Mouse (Mus musculus) midbrain, embryonic 13.5 days (tissue): ENCODE data around the gene Mecom. TPM values are rescaled to one million over a fixed set of nuclear protein-coding genes. Genes with fewer than 3 reads are reported as not detected.

Source experiments
- ATAC-seq: fragments of 200-750 bp; cut with Nextera tagmentation; 2 replicates; pipeline ENCODE4 v1.8.0; 2017; ENCODE audit warnings: mild to moderate bottlenecking, moderate TSS enrichment, moderate library complexity
- H3K27ac ChIP-seq: fragments of 300-500 bp; sonication (generic); 2 replicates; pipeline ENCODE4 v1.5.1; 2015; ENCODE audit warnings: inconsistent platforms, mild to moderate bottlenecking, moderate library complexity
- H3K27me3 ChIP-seq: fragments of 300-500 bp; sonication (generic); 2 replicates; pipeline ENCODE4 v1.6.1; 2015; ENCODE audit warnings: mild to moderate bottlenecking, inconsistent platforms
- H3K36me3 ChIP-seq: fragments of 300-500 bp; sonication (generic); 2 replicates; pipeline ENCODE4 v1.6.1; 2015; ENCODE audit warnings: mild to moderate bottlenecking, inconsistent platforms
- H3K4me1 ChIP-seq: fragments of 300-500 bp; sonication (generic); replicated peaks from 2 replicates; pipeline ENCODE4 v1.6.1; 2015; ENCODE audit warnings: inconsistent platforms
- H3K4me2 ChIP-seq: fragments of 300-500 bp; sonication (generic); replicated peaks from 2 replicates; pipeline ENCODE4 v1.6.1; 2015; ENCODE audit warnings: moderate library complexity, mild to moderate bottlenecking, inconsistent platforms
- H3K4me3 ChIP-seq: fragments of 300-500 bp; sonication (generic); replicated peaks from 2 replicates; pipeline ENCODE4 v1.5.1; 2015; ENCODE audit warnings: mild to moderate bottlenecking, inconsistent platforms
- H3K9ac ChIP-seq: fragments of 300-500 bp; sonication (generic); replicated peaks from 2 replicates; pipeline ENCODE4 v1.6.1; 2015; ENCODE audit warnings: mild to moderate bottlenecking, inconsistent platforms
- H3K9me3 ChIP-seq: fragments of 300-500 bp; sonication (generic); 2 replicates; pipeline ENCODE4 v1.6.1; 2016; ENCODE audit warnings: mild to moderate bottlenecking, inconsistent platforms
- WGBS: fragments of 180-500 bp; shearing (Covaris S2); methylation state at CpG from one replicate; pipeline ENCODE4 v1.1.7; 2015; 5-methylcytosine and 5-hydroxymethylcytosine counted together
- polyA plus RNA-seq: library from polyadenylated mRNA; unstranded; fragments of >200 nt; fragmentation: Nextera tagmentation; extraction: Ambion mirVana; gene quantifications from 2 replicates; pipeline ENCODE4 v1.2.1, GENCODE M21; 2015

Mecom gene
- polyA plus RNA-seq, 1 experiment from 2014 or later: 11.1 TPM

DNA sequence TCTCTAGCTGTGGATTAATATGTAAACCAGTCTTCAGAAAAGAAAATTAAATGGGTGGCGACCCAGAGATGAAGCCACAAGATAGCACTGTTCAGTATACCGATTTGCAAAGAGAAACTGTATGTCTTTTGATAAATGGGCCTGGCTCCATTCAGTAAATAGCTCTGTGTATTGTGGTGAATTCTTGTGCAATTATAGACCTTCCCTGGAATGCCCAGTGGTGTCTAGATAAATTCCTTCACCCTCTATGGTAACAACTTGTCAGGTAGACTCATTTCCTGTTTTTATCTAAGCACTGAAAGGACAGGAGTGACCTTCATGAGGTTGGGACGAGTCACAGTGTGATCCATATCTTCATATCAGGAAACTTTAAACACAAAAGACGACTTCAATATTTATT lies 571.2 kb downstream of the Mecom start:
- 86% methylated on average over 4 of the region's 4 CpGs for WGBS
- ATAC-seq: no peak
- Histone ChIP-seq H3K4me2 (no peak overlapping the region), H3K36me3 (no peaks in the 10 kb centered on the region), H3K27ac (no peak overlapping the region), H3K4me3 (no peak overlapping the region), H3K27me3 (no peaks in the 10 kb centered on the region), H3K9me3 (no peaks in the 10 kb centered on the region), H3K4me1 (no peaks in the 10 kb centered on the region), H3K9ac (no peak overlapping the region)

- no peak overlapping the region for H3K27ac ChIP-seq
Measured at GRCm38 (mm10) chr3:29968433-29968949, 579.3 kb downstream of the Mecom start.

GRCm38 (mm10) chr3:29963953-29964352 lies 583.9 kb downstream of the Mecom start:
- no peak overlapping the region for H3K4me2 ChIP-seq
- no peak overlapping the region for H3K9ac ChIP-seq
- H3K36me3 ChIP-seq: no peaks in the 10 kb centered on the region
- no peaks in the 10 kb centered on the region for H3K9me3 ChIP-seq
- no peaks in the 10 kb centered on the region for H3K4me1 ChIP-seq
- WGBS: 85% methylated on average over 7 of the region's 7 CpGs
- no peak overlapping the region for H3K4me3 ChIP-seq
- no peaks in the 10 kb centered on the region for H3K27me3 ChIP-seq
- no peak for ATAC-seq
- H3K27ac ChIP-seq: no peak overlapping the region

More at GRCm38 (mm10) chr3:29968433-29968949, 579.3 kb downstream of the Mecom start:
- 86% methylated on average over 11 of the region's 11 CpGs for WGBS
- Histone ChIP-seq H3K9me3 (no peaks in the 10 kb centered on the region), H3K36me3 (no peaks in the 10 kb centered on the region), H3K4me1 (no peaks in the 10 kb centered on the region), H3K27me3 (no peaks in the 10 kb centered on the region), H3K4me2 (no peak overlapping the region), H3K9ac (no peak overlapping the region), H3K4me3 (no peak overlapping the region)
- no peak for ATAC-seq

GRCm38 (mm10) chr3:29963447-29963846 lies 584.4 kb downstream of the Mecom start:
- Histone ChIP-seq H3K9ac (no peak overlapping the region), H3K27ac (no peak overlapping the region), H3K9me3 (no peaks in the 10 kb centered on the region), H3K4me1 (no peaks in the 10 kb centered on the region), H3K27me3 (no peaks in the 10 kb centered on the region), H3K4me3 (no peak overlapping the region), H3K36me3 (no peaks in the 10 kb centered on the region), H3K4me2 (no peak overlapping the region)
- no peak for ATAC-seq
- WGBS: 84% methylated on average over 3 of the region's 3 CpGs

DNA sequence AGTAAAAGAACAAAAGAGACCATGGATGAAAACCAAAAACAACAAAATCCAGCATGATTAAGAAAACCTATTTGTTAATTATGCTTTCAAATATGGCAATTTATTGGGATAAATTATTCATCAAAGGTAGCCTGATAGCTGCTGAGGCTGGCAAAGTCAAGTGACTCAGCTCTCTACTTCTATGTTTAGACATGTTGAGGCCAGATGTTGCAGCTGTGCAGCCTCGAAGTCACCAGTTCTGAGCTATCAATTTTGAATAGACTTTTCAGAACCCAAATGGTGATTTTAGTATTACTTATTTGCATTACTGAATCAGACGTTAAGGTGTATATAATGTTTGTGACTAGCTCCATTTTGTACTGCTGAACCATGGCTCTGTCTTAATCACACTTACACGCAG lies 588.8 kb downstream of the Mecom start:
- H3K9ac ChIP-seq: no peak overlapping the region
- WGBS: 93% methylated on average over 3 of the region's 3 CpGs
- H3K9me3 ChIP-seq: no peaks in the 10 kb centered on the region
- no peak overlapping the region for H3K4me2 ChIP-seq
- no peaks in the 10 kb centered on the region for H3K27me3 ChIP-seq
- 0 out of 2 replicates have a peak, but pooled peaks cover 6% of the 10 kb centered on the region for H3K4me1 ChIP-seq
- H3K27ac ChIP-seq: no peak overlapping the region
- H3K36me3 ChIP-seq: no peaks in the 10 kb centered on the region
- no peak overlapping the region for H3K4me3 ChIP-seq
- no peak for ATAC-seq

DNA sequence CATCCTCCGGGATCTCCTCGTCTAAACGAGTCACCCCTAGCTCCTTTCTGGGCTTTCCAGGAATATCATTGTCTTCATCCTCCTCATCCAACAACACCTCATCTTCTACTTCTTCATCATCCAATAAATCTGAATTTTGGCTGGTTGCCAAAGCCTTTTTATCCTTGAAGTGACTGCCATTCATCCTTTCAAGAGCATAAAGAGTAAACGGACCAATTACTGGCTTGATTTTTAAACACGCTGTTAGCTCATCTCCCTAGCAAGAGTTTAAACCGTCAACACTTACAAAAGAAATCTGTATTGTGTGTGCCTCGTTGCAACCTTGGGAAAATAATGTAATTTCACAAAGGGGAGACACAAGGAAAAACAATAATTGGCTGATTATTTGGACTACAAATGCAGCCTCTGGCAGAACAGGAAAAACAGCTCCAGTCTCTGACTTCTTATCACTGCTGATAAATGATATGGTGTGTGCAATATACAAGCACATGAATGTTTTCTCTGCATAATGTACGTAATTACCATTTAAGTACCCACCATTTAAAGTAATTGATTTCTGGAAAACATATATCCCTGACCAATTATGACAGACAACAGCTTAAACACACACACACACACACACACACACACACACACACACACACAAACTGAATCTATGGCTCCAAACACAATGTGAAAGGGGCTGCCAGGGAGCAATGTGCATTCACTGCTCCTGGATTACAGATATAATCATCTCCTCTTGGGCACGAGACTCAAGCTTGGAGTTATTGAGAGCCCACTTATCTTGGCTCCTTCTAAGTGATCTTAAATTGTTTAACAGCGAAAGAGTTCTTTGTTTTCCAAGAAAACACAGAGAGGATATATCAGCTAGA lies 590.2 kb downstream of the Mecom start:
- 63% methylated on average over 10 of the region's 10 CpGs for WGBS
- Histone ChIP-seq H3K27ac (no peak overlapping the region), H3K4me3 (no peak overlapping the region), H3K4me1 (0 out of 2 replicates have a peak, but pooled peaks cover 6% of the 10 kb centered on the region), H3K4me2 (no peak overlapping the region), H3K9ac (no peak overlapping the region), H3K36me3 (no peaks in the 10 kb centered on the region), H3K27me3 (no peaks in the 10 kb centered on the region), H3K9me3 (no peaks in the 10 kb centered on the region)
- ATAC-seq: no peak

DNA sequence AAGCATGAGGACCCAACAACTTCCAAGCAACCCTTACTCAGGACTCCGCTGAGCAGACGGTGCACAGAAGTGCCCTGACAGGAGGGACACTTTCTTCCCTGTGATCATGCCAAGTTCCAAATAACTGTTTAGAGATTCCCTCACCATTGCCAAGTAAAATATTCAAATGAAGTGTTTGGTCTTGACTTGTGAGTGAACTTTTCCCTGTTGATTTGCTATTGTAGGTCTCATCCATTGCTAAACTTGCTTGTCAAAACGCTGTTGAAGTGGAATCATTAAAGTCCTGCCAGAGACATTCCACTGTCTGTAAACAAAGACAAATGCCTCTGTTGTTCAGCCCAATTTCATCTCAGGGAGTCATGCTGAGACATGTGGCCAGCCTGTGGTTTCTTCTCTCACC lies 594.5 kb downstream of the Mecom start:
- ATAC-seq: no peak
- Histone ChIP-seq H3K4me2 (no peak overlapping the region), H3K27me3 (no peaks in the 10 kb centered on the region), H3K27ac (no peak overlapping the region), H3K36me3 (no peaks in the 10 kb centered on the region), H3K9me3 (no peaks in the 10 kb centered on the region), H3K4me1 (0 out of 2 replicates have a peak, but pooled peaks cover 6% of the 10 kb centered on the region), H3K4me3 (no peak overlapping the region), H3K9ac (no peak overlapping the region)
- 73% methylated on average over 3 of the region's 3 CpGs for WGBS

DNA sequence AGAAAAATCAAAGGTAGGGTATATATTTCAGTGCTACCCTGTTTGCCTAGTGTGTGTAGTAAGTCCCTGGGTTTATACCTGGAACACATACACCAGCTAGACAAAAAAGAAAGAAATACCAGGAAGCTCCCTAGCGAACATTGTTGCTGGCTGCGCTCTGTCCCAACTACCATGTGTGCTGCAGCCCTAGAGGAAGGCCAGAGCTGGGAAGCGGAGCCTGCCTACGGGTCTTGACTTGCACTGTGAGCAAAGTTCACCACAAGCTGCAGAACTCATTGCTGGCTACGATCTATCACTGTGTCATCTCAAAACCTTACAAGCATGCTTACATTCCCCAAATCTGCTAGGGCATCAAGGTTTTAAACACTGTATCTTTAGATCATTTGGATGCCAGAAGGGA lies 597.0 kb downstream of the Mecom start:
- H3K36me3 ChIP-seq: no peaks in the 10 kb centered on the region
- no peak overlapping the region for H3K4me2 ChIP-seq
- no peaks in the 10 kb centered on the region for H3K9me3 ChIP-seq
- 87% methylated on average over 5 of the region's 5 CpGs for WGBS
- H3K27me3 ChIP-seq: no peaks in the 10 kb centered on the region
- no peak overlapping the region for H3K9ac ChIP-seq
- no peaks in the 10 kb centered on the region for H3K4me1 ChIP-seq
- H3K27ac ChIP-seq: no peak overlapping the region
- ATAC-seq: no peak
- no peak overlapping the region for H3K4me3 ChIP-seq

DNA sequence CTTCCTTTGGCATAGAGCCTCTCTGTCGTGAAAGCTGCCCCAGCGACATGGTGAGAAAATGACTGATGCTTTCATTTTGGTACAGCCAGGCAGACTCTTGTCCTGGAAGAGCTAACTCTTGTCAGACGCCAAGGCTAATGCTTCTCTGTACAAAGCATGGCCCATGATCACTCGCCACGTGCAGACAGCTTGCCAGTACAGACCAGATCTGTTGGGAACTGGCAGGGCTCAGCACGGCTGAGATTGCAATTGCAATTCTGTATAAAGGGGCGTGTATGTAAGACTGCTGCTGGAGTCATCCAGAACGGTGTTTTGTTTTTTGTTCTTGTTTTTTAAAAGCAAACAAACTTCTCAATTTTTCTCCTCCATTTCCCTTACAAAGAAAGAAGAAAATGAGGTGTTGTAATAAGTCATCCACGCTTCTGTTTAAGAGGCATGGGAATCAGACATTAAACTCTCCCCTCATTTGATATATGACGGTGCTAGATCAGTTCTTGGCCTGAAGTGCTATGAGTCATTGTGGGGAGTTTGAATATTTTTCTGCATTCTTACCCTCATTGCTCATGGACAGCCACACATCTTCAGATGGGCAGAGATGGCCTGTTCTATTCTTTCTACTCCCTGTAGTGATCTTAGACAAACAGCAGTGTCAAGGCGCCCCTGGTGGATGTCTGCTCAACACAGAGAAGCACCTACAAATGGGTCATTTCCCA lies 644.1 kb downstream of the Mecom start:
- no peak overlapping the region for H3K9ac ChIP-seq
- no peak overlapping the region for H3K4me3 ChIP-seq
- H3K4me2 ChIP-seq: no peak overlapping the region
- no peaks in the 10 kb centered on the region for H3K9me3 ChIP-seq
- no peak for ATAC-seq
- no peak overlapping the region for H3K27ac ChIP-seq
- H3K27me3 ChIP-seq: no peaks in the 10 kb centered on the region
- H3K4me1 ChIP-seq: no peaks in the 10 kb centered on the region
- 65% methylated on average over 11 of the region's 11 CpGs for WGBS
- no peaks in the 10 kb centered on the region for H3K36me3 ChIP-seq

Other genes starting within 250 kb of the Mecom start
- 0.17 and 0.23 TPM in 2 replicates for gene Actrt3, start 51.9 kb upstream of the Mecom start, polyA plus RNA-seq
- gene Mynn, start 54.1 kb upstream of the Mecom start, polyA plus RNA-seq: 35.4 and 39.6 TPM in 2 replicates
- not detected in 2 replicates for gene Lrriq4, start 96.5 kb upstream of the Mecom start, polyA plus RNA-seq
- 0.93 and 1.2 TPM in 2 replicates for gene Lrrc34, start 99.9 kb upstream of the Mecom start, polyA plus RNA-seq
- 0.11 TPM in 1 of 2 replicates, not detected in the other for gene Lrrc31, start 151.8 kb upstream of the Mecom start, polyA plus RNA-seq
- not detected in 2 replicates for gene Samd7, start 198.3 kb upstream of the Mecom start, polyA plus RNA-seq
- 92.7 and 101 TPM in 2 replicates for gene Sec62, start 244.9 kb upstream of the Mecom start, polyA plus RNA-seq